Mouse (Mus musculus): Measurements from ENCODE around the gene Ints6. TPM values are rescaled to one million over a fixed set of nuclear protein-coding genes. Genes with fewer than 3 reads are reported as not detected.
"Not testable (repeated sequence)": the region's sequence is repeated elsewhere in the genome, so short reads cannot be mapped to it uniquely, and the experiment has no call there.

Ints6 gene
- polyA plus RNA-seq, 1 experiment = 3.7 TPM

DNA sequence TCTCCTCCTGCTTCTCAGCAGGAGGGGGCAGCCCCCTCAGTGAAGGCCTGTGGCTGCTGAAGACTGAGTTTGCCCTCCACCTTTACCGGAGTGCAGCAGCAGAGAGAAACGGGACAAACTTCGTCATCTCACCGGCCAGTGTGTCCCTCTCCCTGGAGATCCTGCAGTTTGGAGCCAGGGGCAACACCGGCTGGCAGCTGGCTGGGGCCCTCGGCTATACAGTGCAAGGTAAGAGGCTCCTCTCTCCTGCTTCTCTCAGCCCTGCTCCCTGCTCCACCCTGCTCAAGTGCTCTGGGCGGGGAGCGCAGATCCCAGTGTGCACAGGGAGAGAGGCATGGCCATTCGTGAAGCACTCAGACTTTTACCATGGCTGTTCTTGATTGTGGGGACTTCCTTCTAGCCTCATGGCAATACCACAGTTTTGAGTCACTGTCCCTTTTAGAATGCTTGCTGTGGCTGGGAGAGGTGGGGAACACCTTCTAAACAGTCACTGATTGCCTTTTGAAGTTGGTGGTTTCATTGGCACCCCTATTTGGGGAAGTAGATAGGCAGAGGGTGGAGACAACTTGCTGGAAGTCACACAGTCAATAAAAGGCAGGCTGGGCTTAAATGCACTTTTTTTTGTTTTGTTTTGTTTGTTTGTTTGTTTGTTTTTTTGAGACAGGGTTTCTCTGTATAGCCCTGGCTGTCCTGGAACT lies 95.8 kb downstream of the Ints6 start:
- H3K27me3 ChIP-seq (replicated peaks) = peaks cover 11% of the 10 kb centered on the region
- H3K4me1 ChIP-seq = no peaks in the 10 kb centered on the region; the same call in 1 of the 2 replicates
- TF ChIP-seq GATA1 (IDR thresholded peaks at IDR 0.05; ENCODE audit: borderline replicate concordance, low read length) = no peak
- TF ChIP-seq FLI1 (IDR thresholded peaks at IDR 0.05; ENCODE audit: low read length) = no peak
- H3K9me3 ChIP-seq = no peaks in the 10 kb centered on the region
- H3K4me3 ChIP-seq (replicated peaks) = no peak overlapping the region
- H3K36me3 ChIP-seq (replicated peaks; ENCODE audit: low read length) = no peaks in the 10 kb centered on the region

DNA sequence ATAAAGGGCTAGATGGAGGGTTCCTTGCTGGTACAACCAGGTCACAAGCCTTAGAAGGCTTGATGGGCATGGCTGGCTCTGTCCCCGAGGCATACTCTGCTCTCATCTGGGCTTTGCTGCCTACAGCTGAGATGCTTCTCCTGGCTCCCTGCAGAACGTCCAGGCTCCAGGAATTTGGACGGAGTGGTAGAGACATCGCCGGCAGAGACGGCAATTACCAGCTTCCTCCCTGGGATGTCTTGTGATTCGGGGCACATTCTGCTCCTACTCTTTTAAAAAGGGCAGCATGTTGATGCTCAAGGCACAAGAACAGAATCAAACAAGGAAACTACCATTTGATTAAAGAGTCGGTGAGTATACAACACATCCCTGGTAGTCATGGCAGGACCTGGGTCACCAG lies 97.6 kb downstream of the Ints6 start, which contains the start of gene Serpine3:
Gene Serpine3 (plus strand): TSS at position 301 of the 400 bp plus-strand sequence.
- Histone ChIP-seq H3K27me3 (replicated peaks) (peaks cover 5% of the 10 kb centered on the region), H3K9me3 (no peaks in the 10 kb centered on the region), H3K4me1 (no peaks in the 10 kb centered on the region; the same call in 1 of the 2 replicates), H3K4me3 (replicated peaks) (no peak within 1 kb of the TSS), H3K36me3 (replicated peaks; ENCODE audit: low read length) (no peaks in the 10 kb centered on the region)
- no peak for TF ChIP-seq GATA1 (IDR thresholded peaks at IDR 0.05; ENCODE audit: borderline replicate concordance, low read length)
- TF ChIP-seq FLI1 (IDR thresholded peaks at IDR 0.05; ENCODE audit: low read length) = no peak

DNA sequence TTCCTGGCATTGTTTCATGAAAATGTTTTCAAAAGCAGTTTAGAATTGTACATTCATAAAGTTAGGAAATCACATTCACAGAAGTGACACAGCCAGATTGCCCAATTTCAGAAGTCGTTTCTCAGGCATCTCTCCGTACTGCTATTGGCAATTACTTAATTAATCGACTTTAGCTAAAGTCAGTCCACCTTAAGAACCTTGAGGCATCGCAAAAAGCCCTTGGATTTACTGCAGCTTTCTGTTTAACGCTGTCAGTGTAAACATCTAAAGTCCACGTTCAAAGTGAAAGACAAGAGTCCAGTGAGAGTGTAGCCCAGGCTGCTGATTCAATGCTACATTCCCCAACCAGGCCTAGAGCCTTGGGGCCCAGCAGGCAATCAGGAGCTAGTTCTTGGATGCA lies 98.6 kb downstream of the Ints6 start:
- H3K36me3 ChIP-seq (replicated peaks; ENCODE audit: low read length) = no peaks in the 10 kb centered on the region
- TF ChIP-seq FLI1 (IDR thresholded peaks at IDR 0.05; ENCODE audit: low read length) = no peak
- no peak for TF ChIP-seq GATA1 (IDR thresholded peaks at IDR 0.05; ENCODE audit: borderline replicate concordance, low read length)
- H3K4me1 ChIP-seq = peaks cover 2% of the 10 kb centered on the region; the same call in 1 of the 2 replicates
- H3K9me3 ChIP-seq = no peaks in the 10 kb centered on the region
- peaks cover 5% of the 10 kb centered on the region for H3K27me3 ChIP-seq (replicated peaks)
- no peak overlapping the region for H3K4me3 ChIP-seq (replicated peaks)

DNA sequence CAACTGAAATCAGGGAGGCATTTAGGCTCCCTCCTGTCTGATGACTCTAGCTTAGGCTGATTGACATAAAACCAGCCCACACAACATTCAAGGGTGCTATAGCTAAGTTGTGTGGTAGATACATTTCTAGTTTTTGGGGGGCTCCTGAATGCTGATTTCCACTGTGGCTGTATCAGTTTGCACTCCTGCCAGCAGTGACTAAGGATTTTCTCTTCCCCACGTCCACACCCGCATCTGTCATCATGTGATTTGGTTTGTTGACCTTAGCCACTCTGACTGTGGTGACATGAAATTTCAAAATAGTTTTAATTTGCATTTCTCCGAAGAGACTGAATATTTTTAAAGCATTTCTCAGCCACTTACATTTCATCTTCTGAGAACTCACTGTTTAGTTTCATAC lies 103.5 kb downstream of the Ints6 start:
- Histone ChIP-seq H3K36me3 (replicated peaks; ENCODE audit: low read length) (no peaks in the 10 kb centered on the region), H3K27me3 (replicated peaks) (peaks cover 3% of the 10 kb centered on the region), H3K9me3 (no peaks in the 10 kb centered on the region), H3K4me1 (0 out of 2 replicates have a peak, but pooled peaks cover 3% of the 10 kb centered on the region), H3K4me3 (replicated peaks) (no peak overlapping the region)
- no peak for TF ChIP-seq GATA1 (IDR thresholded peaks at IDR 0.05; ENCODE audit: borderline replicate concordance, low read length)
- no peak for TF ChIP-seq FLI1 (IDR thresholded peaks at IDR 0.05; ENCODE audit: low read length)

DNA sequence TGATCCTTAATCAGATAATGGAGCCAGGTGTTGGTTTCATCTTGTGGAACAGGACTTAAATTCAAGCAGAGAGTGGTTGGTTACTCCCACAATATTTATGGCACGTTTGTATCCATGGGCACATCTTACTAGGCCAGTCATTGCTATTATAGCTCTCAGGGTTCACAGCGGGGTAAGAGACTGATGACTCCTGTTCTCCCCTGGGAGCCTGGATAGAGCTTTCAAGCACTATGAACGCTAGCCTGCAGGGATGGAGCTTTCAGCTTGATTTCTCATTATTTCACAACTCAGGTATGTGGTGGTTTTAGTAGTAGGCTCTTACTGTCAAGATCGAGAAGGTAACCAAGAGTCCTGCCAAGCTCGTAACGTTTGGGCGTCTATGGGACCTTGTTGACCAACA lies 105.0 kb downstream of the Ints6 start:
- Histone ChIP-seq H3K4me1 (0 out of 2 replicates have a peak, but pooled peaks cover 3% of the 10 kb centered on the region), H3K27me3 (replicated peaks) (peaks cover 8% of the 10 kb centered on the region)
- TF ChIP-seq GATA1 (IDR thresholded peaks at IDR 0.05; ENCODE audit: borderline replicate concordance, low read length) (no peak), FLI1 (IDR thresholded peaks at IDR 0.05; ENCODE audit: low read length) (no peak)

DNA sequence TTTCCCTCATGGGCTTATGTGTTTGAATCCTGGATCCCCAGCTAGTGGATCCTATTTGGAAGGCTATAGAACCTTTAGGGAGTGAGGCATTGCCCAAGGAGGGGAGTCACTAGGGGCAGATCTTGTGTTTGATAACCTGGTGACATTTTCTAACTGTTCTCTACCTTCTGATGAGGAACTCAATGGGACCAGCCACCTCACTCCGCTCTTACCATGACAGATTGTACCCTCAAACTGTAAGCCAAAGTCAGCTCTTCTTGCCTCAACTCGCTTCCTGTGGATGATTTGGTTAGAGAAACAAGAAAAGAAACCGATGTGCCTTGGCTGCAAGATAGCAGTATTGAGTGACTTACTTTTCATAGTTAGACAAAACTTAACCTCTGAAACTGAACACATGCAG lies 109.2 kb downstream of the Ints6 start:
- no peaks in the 10 kb centered on the region for H3K36me3 ChIP-seq (replicated peaks; ENCODE audit: low read length)
- H3K4me3 ChIP-seq (replicated peaks) = no peak overlapping the region
- H3K27me3 ChIP-seq (replicated peaks) = peaks cover 9% of the 10 kb centered on the region
- TF ChIP-seq FLI1 (IDR thresholded peaks at IDR 0.05; ENCODE audit: low read length) (no peak), GATA1 (IDR thresholded peaks at IDR 0.05; ENCODE audit: borderline replicate concordance, low read length) (no peak)
- no peaks in the 10 kb centered on the region for H3K4me1 ChIP-seq
- H3K9me3 ChIP-seq = no peaks in the 10 kb centered on the region

More for the DNA sequence above, 105.0 kb downstream of the Ints6 start:
- H3K4me3 ChIP-seq (replicated peaks) = no peak overlapping the region
- no peaks in the 10 kb centered on the region for H3K9me3 ChIP-seq
- H3K36me3 ChIP-seq (replicated peaks; ENCODE audit: low read length) = no peaks in the 10 kb centered on the region

DNA sequence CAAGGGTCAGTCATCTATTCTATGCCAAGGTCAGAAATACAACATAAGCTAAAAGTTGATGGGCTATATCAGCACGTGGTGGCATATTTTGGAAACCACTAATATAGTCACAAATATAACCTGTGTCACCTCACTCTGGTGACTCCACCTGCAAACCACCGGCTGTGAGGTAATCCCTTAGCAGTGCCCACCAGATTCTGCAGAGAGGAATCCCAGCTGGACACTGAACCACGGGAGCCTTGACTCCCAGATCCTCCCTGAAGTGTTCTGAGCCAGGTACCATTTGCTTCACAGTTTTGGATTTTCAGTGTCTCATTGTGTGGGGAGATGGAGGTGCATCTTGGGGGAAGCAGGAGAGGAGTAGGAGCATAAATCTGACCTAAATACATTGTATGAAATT lies 110.6 kb downstream of the Ints6 start:
- no peaks in the 10 kb centered on the region for H3K9me3 ChIP-seq
- H3K36me3 ChIP-seq (replicated peaks; ENCODE audit: low read length) = no peaks in the 10 kb centered on the region
- H3K4me1 ChIP-seq = no peaks in the 10 kb centered on the region
- H3K27me3 ChIP-seq (replicated peaks) = peaks cover 9% of the 10 kb centered on the region
- TF ChIP-seq GATA1 (IDR thresholded peaks at IDR 0.05; ENCODE audit: borderline replicate concordance, low read length) (no peak), FLI1 (IDR thresholded peaks at IDR 0.05; ENCODE audit: low read length) (no peak)
- no peak overlapping the region for H3K4me3 ChIP-seq (replicated peaks)

DNA sequence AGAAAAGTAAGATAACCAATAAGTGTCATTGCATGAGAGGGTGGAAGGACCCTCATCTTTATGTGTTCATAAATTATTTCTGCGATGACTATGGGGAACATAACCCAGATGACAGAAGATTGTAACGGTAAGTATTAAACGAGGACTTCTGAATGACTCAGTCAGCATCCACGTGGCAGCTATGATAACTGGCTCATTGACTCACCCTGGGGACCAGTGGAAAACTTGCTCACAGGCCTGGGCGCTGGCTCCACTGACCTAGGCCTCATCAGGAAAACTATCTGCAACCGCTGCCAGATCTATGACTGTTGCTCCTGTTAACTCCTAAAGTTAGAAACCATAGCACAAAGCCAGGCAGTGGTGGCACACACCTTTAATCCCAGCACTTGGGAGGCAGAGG lies 112.6 kb downstream of the Ints6 start:
- Histone ChIP-seq H3K9me3 (no peaks in the 10 kb centered on the region), H3K36me3 (replicated peaks; ENCODE audit: low read length) (no peaks in the 10 kb centered on the region), H3K27me3 (replicated peaks) (peaks cover 9% of the 10 kb centered on the region), H3K4me1 (no peaks in the 10 kb centered on the region), H3K4me3 (replicated peaks) (no peak overlapping the region)
- TF ChIP-seq GATA1 (IDR thresholded peaks at IDR 0.05; ENCODE audit: borderline replicate concordance, low read length) (no peak), FLI1 (IDR thresholded peaks at IDR 0.05; ENCODE audit: low read length) (no peak)

DNA sequence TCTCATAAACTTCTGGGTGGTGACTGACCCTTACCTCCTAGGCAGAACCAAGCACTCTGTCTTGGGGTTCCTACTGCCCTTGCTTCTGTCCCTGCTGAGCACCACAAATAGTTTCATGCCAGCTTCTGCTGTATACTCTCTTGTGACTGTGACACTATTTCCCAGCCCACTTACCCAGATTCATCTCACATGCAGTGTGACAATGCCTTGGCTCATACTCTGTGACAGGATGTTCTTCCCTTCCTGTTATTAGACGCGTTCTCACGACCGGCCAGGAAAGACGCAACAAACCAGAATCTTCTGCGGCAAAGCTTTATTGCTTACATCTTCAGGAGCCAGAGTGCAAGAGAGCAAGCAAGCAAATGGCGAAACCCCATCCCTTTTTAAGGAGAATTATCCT lies 118.6 kb downstream of the Ints6 start:
- peaks cover 21% of the 10 kb centered on the region for H3K27me3 ChIP-seq (replicated peaks)
- not testable (repeated sequence) for H3K9me3 ChIP-seq; H3K4me1 ChIP-seq; H3K36me3 ChIP-seq (replicated peaks; ENCODE audit: low read length); H3K4me3 ChIP-seq (replicated peaks)

DNA sequence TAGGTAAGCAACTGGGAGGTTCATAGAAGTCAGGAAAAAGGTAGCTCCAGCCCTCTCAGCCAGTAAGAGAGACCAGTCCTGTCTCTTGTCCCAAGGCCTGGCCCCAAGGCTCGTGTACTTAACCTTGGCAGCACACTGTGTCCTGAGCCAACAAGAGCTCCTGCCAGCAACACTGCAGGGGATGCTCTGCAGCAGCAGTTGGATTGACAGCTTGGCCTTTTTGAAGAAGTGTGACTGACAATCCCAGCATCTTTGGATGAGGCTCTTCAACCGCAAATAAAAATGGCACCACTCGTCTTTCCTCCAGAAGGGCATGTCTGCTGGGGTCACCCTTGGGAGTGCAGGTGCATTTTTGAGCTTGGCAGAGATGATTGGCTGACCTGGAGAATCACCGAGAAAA lies 120.6 kb downstream of the Ints6 start:
- H3K4me1 ChIP-seq = no peaks in the 10 kb centered on the region
- no peaks in the 10 kb centered on the region for H3K36me3 ChIP-seq (replicated peaks; ENCODE audit: low read length)

More for the DNA sequence above, 120.6 kb downstream of the Ints6 start:
- peaks cover 23% of the 10 kb centered on the region for H3K27me3 ChIP-seq (replicated peaks)
- TF ChIP-seq FLI1 (IDR thresholded peaks at IDR 0.05; ENCODE audit: low read length) = no peak
- no peak for TF ChIP-seq GATA1 (IDR thresholded peaks at IDR 0.05; ENCODE audit: borderline replicate concordance, low read length)
- no peak overlapping the region for H3K4me3 ChIP-seq (replicated peaks)
- no peaks in the 10 kb centered on the region for H3K9me3 ChIP-seq

All from megakaryocyte, embryonic 14.5 days (primary cell).